Mouse (Mus musculus): ENCODE data around the gene Slc6a6.

DNA sequence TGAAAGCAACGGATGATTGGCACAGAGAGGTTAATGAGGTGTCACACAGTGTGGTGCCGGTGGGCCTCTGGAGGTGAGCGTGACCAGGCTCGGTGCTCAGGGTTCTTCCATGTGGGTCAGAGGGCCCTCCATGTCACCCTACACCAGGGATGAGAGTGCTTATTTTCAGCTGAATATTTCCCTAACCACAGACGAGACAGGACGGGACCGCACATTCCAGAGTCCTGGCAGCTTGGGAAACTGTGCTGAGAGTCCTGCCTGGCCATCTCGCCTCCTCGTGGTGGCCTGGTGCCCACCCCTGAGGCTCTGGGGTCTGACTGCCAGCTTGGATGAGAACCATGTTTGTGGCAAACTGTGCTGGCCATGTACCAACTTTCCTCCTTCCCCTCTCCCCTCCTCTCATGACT, 36.5 kb upstream of the Slc6a6 start:
- no peak for TF ChIP-seq CTCF (conservative IDR thresholded peaks at IDR 0.05; ENCODE audit: insufficient read depth, insufficient read length, low read depth, low read length)
- TF ChIP-seq POLR2A (IDR thresholded peaks at IDR 0.05; ENCODE audit: low read depth, low read length), result no peak
